Mouse (Mus musculus): ENCODE data around the gene Nxph1. TPM values are rescaled to one million over a fixed set of nuclear protein-coding genes. Genes with fewer than 3 reads are reported as not detected.

The Nxph1 gene
- total RNA-seq, 4 experiments from 2014 or later, result 39.4 to 45.1 (median 40.2) TPM

DNA sequence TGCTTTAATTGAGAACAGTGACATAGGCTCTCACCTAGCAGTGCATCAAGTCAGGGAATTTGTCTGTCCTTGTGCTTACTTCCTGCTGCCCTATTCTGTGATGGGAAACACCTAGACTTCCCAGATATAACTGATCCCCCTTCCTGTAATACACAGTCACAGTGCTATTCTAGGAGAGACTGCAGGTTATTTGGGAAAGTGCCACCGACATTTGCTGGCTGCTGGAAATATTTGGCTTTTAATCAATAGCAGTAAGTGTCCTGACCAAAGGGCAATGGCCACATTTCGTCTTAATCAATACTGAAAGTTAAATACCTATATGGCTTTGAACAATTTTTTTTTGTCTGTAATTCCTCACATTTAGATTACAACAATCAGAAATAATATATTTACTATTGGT, 170.9 kb downstream of the Nxph1 start:
- DNase-seq (ENCODE audit: low spot score in 2 of 2), result no peak

DNA sequence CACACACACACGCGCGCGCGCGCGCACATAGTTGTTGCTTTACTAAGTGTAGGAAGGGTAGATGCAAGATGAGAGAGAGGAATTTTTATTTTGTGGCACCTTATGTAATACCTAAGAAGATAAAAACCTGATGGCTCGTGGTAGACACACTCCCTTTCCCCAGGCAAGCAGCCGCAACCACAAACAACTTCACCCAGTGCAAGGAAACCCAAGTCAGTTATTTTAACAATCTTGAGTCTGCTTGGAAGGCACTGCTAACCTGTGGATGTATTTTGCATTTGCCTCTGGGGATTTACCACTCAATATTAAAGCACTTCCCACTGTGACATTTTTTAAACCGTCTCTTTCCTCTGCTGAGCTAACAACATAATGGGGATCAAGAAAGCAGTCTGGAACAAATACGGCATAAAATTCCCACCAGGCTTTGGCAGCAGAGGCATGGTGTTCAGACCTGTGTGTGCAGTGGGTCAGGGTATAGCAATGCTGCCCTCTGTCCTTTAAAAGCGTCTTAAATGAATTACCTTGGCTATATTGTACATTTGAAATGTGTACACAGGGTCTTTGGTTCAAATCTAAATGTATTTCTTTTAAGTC, 176.2 kb downstream of the Nxph1 start:
- DNase-seq (ENCODE audit: low spot score in 2 of 2), result no peak

DNA sequence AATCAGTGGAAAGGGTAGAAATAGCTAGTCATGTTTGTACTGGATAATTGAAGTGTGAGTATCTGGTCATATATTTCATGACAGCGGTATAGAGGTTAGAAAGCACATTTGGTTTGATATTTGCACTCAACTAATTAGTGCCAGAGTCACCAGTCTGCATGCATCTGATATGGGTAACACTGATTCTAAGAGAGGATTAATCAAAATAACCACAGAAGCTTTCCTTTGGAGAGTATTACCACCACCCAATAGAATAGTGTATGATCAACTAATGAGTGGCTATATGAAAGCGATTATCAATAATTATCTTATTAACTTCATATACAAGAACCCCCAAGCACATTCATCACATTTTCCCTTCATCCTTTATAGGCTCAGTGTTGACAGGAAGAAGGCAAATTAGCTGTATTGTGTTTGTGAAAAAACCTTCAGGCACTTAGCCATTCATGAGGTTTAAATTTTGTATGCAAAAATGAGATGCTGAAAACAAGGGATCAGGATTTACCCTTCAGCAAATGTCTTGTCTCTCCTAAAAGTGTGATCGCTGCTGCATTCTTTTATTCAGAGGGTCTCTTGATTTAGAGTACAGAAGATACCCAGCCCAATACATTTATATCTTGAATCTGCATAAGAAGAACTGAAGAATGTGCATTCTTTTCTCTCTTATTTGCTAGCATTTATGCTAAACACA, 185.5 kb downstream of the Nxph1 start:
- DNase-seq (ENCODE audit: low spot score in 2 of 2), result no peak

DNA sequence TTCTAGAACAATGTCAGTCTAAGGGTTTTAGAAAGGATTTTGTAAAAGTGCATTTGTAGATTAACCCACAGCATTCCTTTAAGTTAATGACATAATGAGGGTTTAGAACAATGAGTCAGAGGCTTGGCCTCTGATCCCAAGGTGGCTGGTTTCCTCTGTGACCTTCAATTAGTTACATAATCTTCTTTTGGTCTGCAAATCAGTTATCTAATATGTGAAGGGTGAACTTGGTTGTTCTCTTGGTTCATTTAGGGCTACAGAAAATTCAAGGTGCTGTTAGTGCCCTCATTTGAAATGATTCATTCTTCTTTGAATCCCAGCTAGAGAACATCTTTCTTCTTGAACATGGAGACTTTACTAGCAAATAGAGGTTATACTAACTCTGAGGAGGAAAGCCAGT, 199.7 kb downstream of the Nxph1 start:
- no peak for DNase-seq (ENCODE audit: low spot score in 2 of 2)

DNA sequence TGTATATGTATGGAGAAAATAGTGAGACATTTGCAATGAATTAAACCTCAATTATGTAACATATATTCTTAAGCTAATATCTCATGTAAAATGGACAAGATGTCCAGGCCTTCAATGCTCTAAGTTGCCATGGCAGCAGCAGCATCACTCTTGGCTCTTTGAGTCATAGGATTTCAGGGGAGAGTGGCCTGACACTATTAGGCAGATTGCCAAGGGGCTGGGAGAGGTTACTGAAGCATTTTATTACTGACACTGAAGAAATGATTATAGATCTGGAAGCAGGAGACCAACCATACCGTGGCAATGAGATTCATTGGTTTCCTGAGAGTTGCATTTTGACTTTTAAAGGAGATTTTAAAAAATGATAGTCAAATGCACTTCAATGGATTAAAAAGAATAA, 201.6 kb downstream of the Nxph1 start:
- DNase-seq (ENCODE audit: low spot score in 2 of 2), result no peak

DNA sequence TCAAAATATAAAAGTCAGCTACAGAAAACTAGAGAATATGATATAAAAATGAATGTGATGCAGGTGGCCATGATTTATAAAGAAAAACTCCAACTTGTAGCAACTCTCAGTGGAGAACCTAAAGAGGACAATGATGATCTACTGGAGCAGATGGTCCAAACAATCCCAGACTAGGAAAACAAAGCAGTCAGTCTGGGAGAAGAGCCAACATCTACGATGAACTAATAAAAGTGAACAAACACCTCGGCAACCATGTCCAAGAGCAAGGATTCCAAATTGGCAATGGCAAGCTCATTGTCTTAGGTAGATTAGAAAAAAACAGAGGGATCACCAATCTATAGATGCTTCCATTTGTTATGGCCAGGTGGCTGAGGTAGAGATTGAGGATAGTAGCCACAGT, 211.0 kb downstream of the Nxph1 start:
- DNase-seq (ENCODE audit: low spot score in 2 of 2), result no peak

DNA sequence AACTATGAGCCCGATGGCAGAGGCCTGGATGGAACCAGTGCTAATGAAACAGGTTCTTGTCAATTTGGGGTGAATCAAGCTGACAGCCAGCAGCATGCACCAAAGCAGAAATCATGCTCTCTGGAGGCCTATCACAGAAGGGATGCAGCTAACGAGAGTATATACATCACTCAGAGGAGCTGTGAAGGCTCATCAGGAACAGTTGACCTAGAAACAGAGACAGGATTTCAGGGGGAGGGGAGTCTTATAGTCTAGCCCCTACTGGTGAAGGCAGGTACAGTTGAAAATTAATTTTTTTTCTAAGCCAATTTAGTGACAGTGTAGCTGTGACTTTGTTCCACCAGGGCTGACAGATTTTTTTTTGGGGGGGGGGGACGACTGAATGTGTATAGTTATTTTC, 234.2 kb downstream of the Nxph1 start:
- no peak for DNase-seq (ENCODE audit: low spot score in 2 of 2)

DNA sequence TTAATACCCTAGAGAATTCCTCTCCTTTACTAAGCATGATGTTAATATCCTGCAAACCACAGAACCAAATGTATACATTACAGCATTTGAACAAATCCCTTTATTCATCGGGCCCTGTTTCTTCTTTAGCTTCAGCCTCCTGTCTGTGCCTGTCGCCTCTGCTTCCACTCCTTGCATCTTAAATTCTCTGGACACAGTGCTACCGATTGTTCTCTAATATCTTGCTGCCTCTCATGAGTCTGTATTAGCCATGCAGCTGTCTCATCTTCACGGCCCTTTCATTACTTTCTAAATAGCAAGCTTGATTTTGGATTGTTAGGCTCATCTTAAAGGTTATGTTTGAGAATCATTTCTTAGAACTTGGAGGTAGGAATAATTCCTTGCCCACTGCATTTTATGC, 262.5 kb downstream of the Nxph1 start:
- no peak for DNase-seq (ENCODE audit: low spot score in 2 of 2)

DNA sequence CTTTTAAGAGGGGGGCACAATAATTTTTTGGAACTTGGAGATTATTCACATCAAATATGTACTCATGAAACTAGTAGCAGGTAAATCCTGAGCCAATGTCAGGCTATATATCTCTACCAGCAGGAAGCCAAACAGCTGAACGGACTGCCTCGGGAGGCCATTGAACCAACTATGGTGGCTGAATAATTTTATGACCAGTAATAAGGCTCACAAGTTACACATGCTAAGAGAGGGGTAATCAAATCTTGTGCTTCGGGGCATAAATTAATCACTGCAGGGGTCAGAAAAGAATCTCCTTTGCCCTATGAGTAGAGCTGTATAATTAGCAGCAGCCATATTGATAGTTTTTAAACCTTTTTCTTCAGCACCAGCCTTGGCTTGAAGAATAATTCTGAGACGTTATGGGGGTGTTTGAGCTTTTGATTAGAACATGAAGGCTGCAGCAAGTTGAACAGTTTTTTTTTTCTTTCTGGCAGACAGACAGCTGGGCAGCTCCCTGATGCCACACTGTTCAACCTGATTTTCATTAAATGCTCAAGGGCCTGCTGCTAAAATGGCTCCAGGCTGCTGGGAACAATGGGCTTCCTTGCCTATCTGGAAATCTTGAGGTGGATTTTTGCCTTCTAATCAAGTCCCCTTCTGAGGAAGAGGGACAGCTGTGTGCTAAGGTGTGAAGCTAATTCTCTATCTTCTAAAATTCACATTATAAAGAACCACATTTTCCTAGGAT, 272.7 kb downstream of the Nxph1 start:
- DNase-seq (ENCODE audit: low spot score in 2 of 2), result no peak

DNA sequence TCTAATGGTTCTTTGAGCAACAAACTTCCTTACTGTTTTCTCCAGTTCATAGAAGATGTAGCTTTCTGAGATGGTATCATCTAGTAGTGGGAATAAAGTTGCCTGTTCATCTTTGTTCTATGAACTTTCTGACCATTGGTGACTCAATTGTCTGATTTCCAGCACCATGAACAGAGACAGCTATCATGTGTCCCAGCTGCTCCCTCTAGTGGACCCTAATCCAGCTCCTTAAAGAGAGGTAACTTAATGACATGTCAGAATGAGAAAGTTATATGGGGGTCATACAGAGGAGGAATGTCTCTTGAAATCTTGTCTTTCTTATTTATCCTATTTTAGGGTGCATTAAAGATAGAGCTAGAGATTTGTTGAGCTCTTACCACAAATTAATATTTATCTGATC, 286.6 kb downstream of the Nxph1 start:
- no peak for DNase-seq (ENCODE audit: low spot score in 2 of 2)

DNA sequence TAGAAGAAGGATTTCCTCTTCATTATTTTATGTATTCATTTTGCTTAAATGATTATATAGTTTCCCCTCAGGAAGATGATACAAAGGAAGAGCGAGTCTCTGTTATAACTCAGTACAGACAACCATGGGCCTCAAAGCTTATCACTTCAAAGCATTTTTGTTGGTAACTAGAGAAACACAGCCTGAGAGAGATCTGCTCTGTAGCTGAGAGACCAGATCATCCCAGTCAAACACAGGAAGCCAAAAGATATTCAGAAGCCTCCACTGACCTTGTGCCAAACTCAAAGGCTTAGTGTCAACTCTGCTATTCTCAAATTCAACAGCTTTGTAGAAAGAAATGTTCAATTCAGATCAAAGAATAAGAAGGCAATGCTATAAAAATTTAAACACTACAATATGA, 319.8 kb downstream of the Nxph1 start:
- DNase-seq (ENCODE audit: low spot score in 2 of 2), result no peak

Other genes starting within 250 kb of the Nxph1 start
- gene Ica1, start 169.9 kb upstream of the Nxph1 start, total RNA-seq (2022), result 10 to 100 TPM; 61.4 to 71.1 (median 66.2) TPM

Data from left cerebral cortex, adult 8-10 months (tissue).